Comparison of ENCODE assay signal across 9 mouse cellular contexts in the genomic region with DNA sequence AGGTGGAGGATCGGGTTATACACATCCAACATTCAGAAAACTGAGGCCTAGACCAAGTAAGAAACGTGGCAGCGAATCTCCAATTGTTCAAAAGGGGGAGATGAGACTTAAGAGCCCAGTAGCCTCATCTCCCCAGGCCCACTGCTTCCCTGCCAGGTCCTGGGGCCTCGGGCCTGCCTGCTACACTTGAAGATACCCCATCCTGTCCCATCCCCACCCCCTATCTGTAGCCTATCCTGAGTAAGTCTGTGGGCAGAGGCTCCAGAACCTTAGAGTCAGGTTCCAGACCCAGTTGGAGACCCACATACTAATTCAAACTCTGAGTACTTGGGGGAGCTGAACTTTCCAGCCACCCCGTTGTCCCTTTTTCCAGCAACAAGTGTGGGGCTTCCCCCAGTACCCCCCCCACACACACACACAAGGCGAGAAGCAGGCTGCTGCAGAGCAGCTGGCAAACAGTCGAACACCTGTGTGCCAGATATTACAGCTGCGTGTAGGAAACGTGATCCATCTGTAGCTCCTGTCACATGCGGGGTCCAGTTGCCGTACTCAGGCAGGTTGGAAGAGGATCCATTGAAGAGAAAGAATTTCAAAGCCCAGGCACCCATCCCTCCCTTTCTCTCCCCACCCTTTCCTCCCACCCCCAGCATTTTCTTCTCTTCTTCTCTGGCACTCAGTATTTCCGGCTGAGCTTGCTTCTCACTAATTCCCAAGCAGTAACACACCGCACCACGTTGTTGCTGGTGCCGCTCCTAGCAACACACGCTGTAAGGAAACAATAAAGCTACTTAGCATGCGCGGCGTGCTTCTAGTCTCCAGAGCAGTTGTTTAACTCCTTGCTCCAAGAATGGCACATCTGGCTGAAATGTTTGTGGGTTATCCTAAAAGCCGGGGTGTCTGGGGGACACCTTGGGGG.
DNase-seq lines count a peak whose midpoint lies in the region; ATAC-seq lines count a peak whose summit lies in the region.
"Had no signal": no experiment of that assay in that cellular context is flagged by ENCODE, and none has a peak within 500 bp of the region (broad histone marks: within the 10 kb centered on the region; RNA-seq: fewer than 3 reads in every experiment).

No protein-coding gene starts in this region.

- no peaks in the 10 kb centered on the region for H3K9me3 ChIP-seq in forebrain, embryonic 14.5 days (replicated peaks; ENCODE audit: control insufficient read depth, low read length)
- no peaks in the 10 kb centered on the region for H3K9me3 ChIP-seq in midbrain, embryonic 10.5 days (replicated peaks)
- no peaks in the 10 kb centered on the region for H3K9me3 ChIP-seq in stomach, embryonic 15.5 days
- H3K9me3 ChIP-seq: heart, embryonic 13.5 days had no signal

- peak overlapping the region; percentile 46 for H3K4me2 ChIP-seq in forebrain, embryonic 14.5 days (ENCODE audit: low read length)
- peak overlapping the region; percentile 36 for H3K4me2 ChIP-seq in stomach, embryonic 15.5 days
- H3K4me2 ChIP-seq: heart, embryonic 13.5 days had no signal

- peak; percentile 27 to 41 for DNase-seq in layer of hippocampus, postnatal 10 days (ENCODE audit: low spot score in 2 of 2)
- no peak for DNase-seq in layer of hippocampus, adult 9-11 months
- DNase-seq in forebrain, embryonic 14.5 days (ENCODE audit: low spot score), result peak; percentile 87
- peak; percentile 78 for DNase-seq in midbrain, embryonic 10.5 days (ENCODE audit: low spot score)
- DNase-seq in adrenal gland, adult 18-20 months (ENCODE audit: low spot score in 2 of 2), result no peak
- DNase-seq in urinary bladder, adult 2 months (ENCODE audit: low spot score), result no peak

- no peaks in the 10 kb centered on the region for H3K27me3 ChIP-seq in forebrain, embryonic 14.5 days (replicated peaks; ENCODE audit: control insufficient read depth, insufficient read depth, low read length)
- no peaks in the 10 kb centered on the region for H3K27me3 ChIP-seq in midbrain, embryonic 10.5 days (ENCODE audit: low read depth, poor library complexity, severe bottlenecking)
- no peaks in the 10 kb centered on the region for H3K27me3 ChIP-seq in stomach, embryonic 15.5 days (replicated peaks)
- H3K27me3 ChIP-seq: heart, embryonic 13.5 days had no signal

- H3K4me3 ChIP-seq in forebrain, embryonic 14.5 days (ENCODE audit: low read depth, low read length), result peak overlapping the region; percentile 18
- H3K4me3 ChIP-seq in midbrain, embryonic 10.5 days, result peak overlapping the region; percentile 38
- no peak overlapping the region for H3K4me3 ChIP-seq in stomach, embryonic 15.5 days (replicated peaks)
- H3K4me3 ChIP-seq: heart, embryonic 13.5 days had no signal

- H3K9ac ChIP-seq in forebrain, embryonic 14.5 days (ENCODE audit: low read length), result peak overlapping the region; percentile 41; the same call in 1 of the 2 replicates
- H3K9ac ChIP-seq in stomach, embryonic 15.5 days, result no peak overlapping the region
- H3K9ac ChIP-seq: heart, embryonic 13.5 days had no signal

- no peak overlapping the region; the same call in 1 of the 2 replicates for H3K27ac ChIP-seq in forebrain, embryonic 14.5 days (ENCODE audit: low read depth, low read length)
- H3K27ac ChIP-seq in midbrain, embryonic 10.5 days (replicated peaks), result peak overlapping the region; percentile 87
- no peak overlapping the region for H3K27ac ChIP-seq in stomach, embryonic 15.5 days
- H3K27ac ChIP-seq: heart, embryonic 13.5 days had no signal

- peaks cover 13% of the 10 kb centered on the region for H3K4me1 ChIP-seq in forebrain, embryonic 14.5 days (ENCODE audit: control insufficient read depth, insufficient read depth, low read length)
- H3K4me1 ChIP-seq in midbrain, embryonic 10.5 days, result peaks cover 46% of the 10 kb centered on the region
- 0 out of 2 replicates have a peak, but pooled peaks cover 3% of the 10 kb centered on the region for H3K4me1 ChIP-seq in stomach, embryonic 15.5 days

- peak; percentile 83 for ATAC-seq in forebrain, embryonic 14.5 days
- no peak for ATAC-seq in stomach, embryonic 15.5 days (ENCODE audit: insufficient read depth, low FRiP score, low read depth)
- no peak for ATAC-seq in granulocyte monocyte progenitor cell, adult 5-6 weeks (replicated peaks; ENCODE audit: poor library complexity, severe bottlenecking)

- WGBS in forebrain, embryonic 14.5 days, result 16% methylated on average over 20 of the region's 20 CpGs
- WGBS in midbrain, embryonic 10.5 days, result 35% methylated on average over 20 of the region's 20 CpGs
- WGBS in stomach, embryonic 15.5 days, result 35% methylated on average over 20 of the region's 20 CpGs

- no peaks in the 10 kb centered on the region for H3K36me3 ChIP-seq in forebrain, embryonic 14.5 days (ENCODE audit: control insufficient read depth, insufficient read depth, low read length)
- H3K36me3 ChIP-seq in midbrain, embryonic 10.5 days, result no peaks in the 10 kb centered on the region
- no peaks in the 10 kb centered on the region for H3K36me3 ChIP-seq in stomach, embryonic 15.5 days
- H3K36me3 ChIP-seq: heart, embryonic 13.5 days had no signal

Comparison
In these comparisons a context has a peak if more than half of its experiments do, and no peak if none do; other contexts are left out.
1. DNase-seq: peak in layer of hippocampus, postnatal 10 days (2 of 2), forebrain, embryonic 14.5 days (single experiment) and midbrain, embryonic 10.5 days (single experiment); none in layer of hippocampus, adult 9-11 months (single experiment), adrenal gland, adult 18-20 months (0 of 2) and urinary bladder, adult 2 months (single experiment).